Mouse (Mus musculus) limb, embryonic 14.5 days (tissue): Measurements from ENCODE around the gene Rabgap1l. TPM values are rescaled to one million over a fixed set of nuclear protein-coding genes. Genes with fewer than 3 reads are reported as not detected.

Experiments used
- ATAC-seq: fragments of 200-750 bp; cut with Nextera tagmentation; 2 replicates; pipeline ENCODE4 v1.8.0; 2017; ENCODE audit warnings: low read depth, moderate number of reproducible peaks, moderate TSS enrichment; ENCODE audit not compliant: low FRiP score
- DNase-seq: peaks from one replicate; pipeline ENCODE4 v3.0.0-alpha.2; 2015; ENCODE audit warnings: low spot score
- H3K27ac ChIP-seq: fragments of 300-500 bp; sonication (generic); replicated peaks from 2 replicates; pipeline ENCODE4 v1.5.1; 2014; ENCODE audit warnings: low read depth, mild to moderate bottlenecking, low read length, moderate library complexity, mixed read lengths
- H3K27me3 ChIP-seq: fragments of 300-500 bp; sonication (generic); 2 replicates; pipeline ENCODE4 v1.6.1; 2014; ENCODE audit warnings: low read length, mixed read lengths; ENCODE audit not compliant: control insufficient read depth, insufficient read depth
- H3K36me3 ChIP-seq: fragments of 300-500 bp; sonication (generic); 2 replicates; pipeline ENCODE4 v1.6.1; 2014; ENCODE audit warnings: mild to moderate bottlenecking, low read length, moderate library complexity, mixed read lengths; ENCODE audit not compliant: control insufficient read depth, insufficient read depth
- H3K4me1 ChIP-seq: fragments of 300-500 bp; sonication (generic); 2 replicates; pipeline ENCODE4 v1.6.1; 2014; ENCODE audit warnings: antibody characterized with exemption, low read length, mixed read lengths; ENCODE audit not compliant: control insufficient read depth, insufficient read depth
- H3K4me2 ChIP-seq: fragments of 300-500 bp; sonication (generic); replicated peaks from 2 replicates; pipeline ENCODE4 v1.6.1; 2014; ENCODE audit warnings: low read depth, mild to moderate bottlenecking, low read length, moderate library complexity; ENCODE audit not compliant: severe bottlenecking
- H3K4me3 ChIP-seq: fragments of 300-500 bp; sonication (generic); replicated peaks from 2 replicates; pipeline ENCODE4 v1.5.1; 2014; ENCODE audit warnings: low read length
- H3K9ac ChIP-seq: fragments of 300-500 bp; sonication (generic); 2 replicates; pipeline ENCODE4 v1.6.1; 2014; ENCODE audit warnings: mild to moderate bottlenecking, low read depth, low read length, moderate library complexity; ENCODE audit not compliant: severe bottlenecking
- H3K9me3 ChIP-seq: fragments of 300-500 bp; sonication (generic); 2 replicates; pipeline ENCODE4 v1.6.1; 2016; ENCODE audit warnings: low read length; ENCODE audit not compliant: control insufficient read depth
- POLR2A ChIP-seq: fragments of 200-500 bp; IDR thresholded peaks from 2 replicates; pipeline ENCODE4 v1.8.0; 2012; ENCODE audit warnings: inconsistent platforms, mild to moderate bottlenecking, moderate library complexity, borderline replicate concordance; ENCODE audit not compliant: insufficient read depth, insufficient read length; ENCODE audit errors: extremely low read depth
- WGBS: fragments of 180-500 bp; shearing (Covaris S2); extraction: QIAGEN DNeasy Blood & Tissue Kit; methylation state at CpG from one replicate; pipeline ENCODE4 v1.1.7; 2014; 5-methylcytosine and 5-hydroxymethylcytosine counted together
- polyA plus RNA-seq, 2 experiments: library from polyadenylated mRNA; depleted of rRNA in 1 of 2; stranded (reverse) in 1 of 2; unstranded in 1 of 2; fragments of >200 nt; fragmentation: Nextera tagmentation in 1 of 2; extraction: Ambion mirVana in 1 of 2; gene quantifications; 2 replicates each; pipeline versions ENCODE4 v1.2.1 to v1.2.3; 2012 to 2014

The Rabgap1l gene
- polyA plus RNA-seq, 2 experiments, result 13.3 to 19.3 TPM

GRCm38 (mm10) chr1:160399428-160399827, 393.6 kb downstream of the Rabgap1l start:
- H3K36me3 ChIP-seq, result no peaks in the 10 kb centered on the region
- TF ChIP-seq POLR2A, result no peak
- H3K27me3 ChIP-seq, result no peaks in the 10 kb centered on the region
- DNase-seq (peak; percentile 76), ATAC-seq (no peak)
- H3K9ac ChIP-seq, result no peak overlapping the region
- H3K4me3 ChIP-seq, result no peak overlapping the region
- no peak overlapping the region for H3K4me2 ChIP-seq
- H3K27ac ChIP-seq, result no peak overlapping the region
- no peaks in the 10 kb centered on the region for H3K4me1 ChIP-seq
- no peaks in the 10 kb centered on the region for H3K9me3 ChIP-seq

DNA sequence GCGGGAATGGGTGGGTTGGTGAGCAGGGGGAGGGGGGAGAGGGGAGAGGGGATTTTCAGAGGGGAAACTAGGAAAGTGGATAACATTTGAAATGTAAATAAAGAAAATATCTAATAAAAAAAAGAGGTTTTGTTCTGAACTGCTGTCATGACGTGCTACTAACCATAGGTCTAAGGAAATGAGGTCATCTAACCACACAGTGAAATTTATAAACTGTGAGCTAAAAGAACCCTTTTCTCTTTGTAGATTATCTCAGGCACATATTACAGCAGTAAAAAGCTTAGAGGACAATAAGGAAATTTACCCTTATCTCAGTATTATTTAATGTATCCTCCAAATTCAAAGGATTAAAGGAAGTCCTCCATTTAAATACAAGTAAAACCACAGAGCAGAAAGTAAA, 396.0 kb downstream of the Rabgap1l start:
- DNase-seq (no peak), ATAC-seq (no peak)
- Histone ChIP-seq H3K9ac (no peak overlapping the region), H3K4me3 (no peak overlapping the region), H3K9me3 (no peaks in the 10 kb centered on the region), H3K27me3 (no peaks in the 10 kb centered on the region), H3K4me2 (no peak overlapping the region), H3K36me3 (no peaks in the 10 kb centered on the region), H3K27ac (no peak overlapping the region), H3K4me1 (no peaks in the 10 kb centered on the region)
- no peak for TF ChIP-seq POLR2A
- WGBS, result 57% methylated on average over 2 of the region's 2 CpGs

DNA sequence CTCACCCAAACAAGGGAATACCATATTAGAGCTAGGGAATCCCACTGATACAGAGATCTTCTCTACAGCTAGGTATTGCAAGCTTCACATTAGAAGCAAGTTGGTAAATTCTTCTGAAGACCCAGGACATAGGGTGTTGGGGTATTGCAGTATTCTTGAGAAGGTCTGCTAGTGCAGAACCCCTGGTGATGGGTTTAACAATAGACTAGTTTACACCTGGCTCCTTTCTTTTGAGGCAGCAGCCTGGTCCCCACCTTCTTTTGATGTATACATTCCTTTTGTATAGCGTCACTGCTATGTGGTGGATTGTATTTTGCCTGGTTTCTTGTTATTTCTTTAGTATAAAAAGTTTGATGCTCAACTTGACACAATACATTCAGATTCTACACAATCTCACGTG, 405.6 kb downstream of the Rabgap1l start:
- WGBS, result 59% methylated on average over 2 of the region's 2 CpGs

DNA sequence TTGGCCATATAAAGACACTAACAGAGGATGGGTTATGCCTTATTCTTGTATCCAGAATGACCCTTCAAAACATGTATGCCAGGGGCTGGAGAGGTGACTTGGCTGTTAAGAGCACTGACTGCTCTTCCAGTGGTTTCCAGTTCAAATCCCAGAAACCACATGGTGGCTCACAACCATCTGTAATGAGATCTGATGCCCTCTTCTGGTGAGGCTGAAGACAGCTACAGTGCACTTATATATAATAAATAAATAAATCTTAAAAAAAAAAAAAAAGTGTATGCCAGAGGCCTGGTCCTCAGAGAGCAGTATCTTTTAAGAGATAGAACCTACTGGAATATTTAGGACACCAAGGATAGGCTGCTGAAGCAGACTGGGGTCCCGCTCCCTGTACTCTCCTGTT, 414.6 kb downstream of the Rabgap1l start:
- H3K4me3 ChIP-seq, result no peak overlapping the region
- no peaks in the 10 kb centered on the region for H3K36me3 ChIP-seq
- no peak overlapping the region for H3K9ac ChIP-seq
- H3K27ac ChIP-seq, result no peak overlapping the region
- WGBS, result 96% methylated on average over 1 of the region's 1 CpGs
- no peak overlapping the region for H3K4me2 ChIP-seq
- TF ChIP-seq POLR2A, result no peak
- 0 out of 2 replicates have a peak, but pooled peaks cover 4% of the 10 kb centered on the region for H3K4me1 ChIP-seq
- DNase-seq, result no peak
- no peaks in the 10 kb centered on the region for H3K9me3 ChIP-seq
- H3K27me3 ChIP-seq, result no peaks in the 10 kb centered on the region
- no peak for ATAC-seq

More for the DNA sequence above, 405.6 kb downstream of the Rabgap1l start:
- Histone ChIP-seq H3K4me1 (no peaks in the 10 kb centered on the region), H3K27me3 (no peaks in the 10 kb centered on the region), H3K9me3 (no peaks in the 10 kb centered on the region), H3K36me3 (no peaks in the 10 kb centered on the region), H3K4me2 (no peak overlapping the region), H3K9ac (no peak overlapping the region), H3K4me3 (no peak overlapping the region), H3K27ac (no peak overlapping the region)
- TF ChIP-seq POLR2A, result no peak
- no peak for ATAC-seq
- DNase-seq, result no peak

GRCm38 (mm10) chr1:160377337-160378336, 415.4 kb downstream of the Rabgap1l start:
- Histone ChIP-seq H3K4me3 (no peak overlapping the region), H3K27ac (no peak overlapping the region), H3K9me3 (no peaks in the 10 kb centered on the region), H3K4me1 (0 out of 2 replicates have a peak, but pooled peaks cover 4% of the 10 kb centered on the region), H3K36me3 (no peaks in the 10 kb centered on the region), H3K9ac (no peak overlapping the region), H3K27me3 (no peaks in the 10 kb centered on the region), H3K4me2 (0 out of 2 replicates have a peak overlapping the region, but pooled peaks have one; percentile 4)
- no peak for TF ChIP-seq POLR2A
- WGBS, result 37% methylated on average over 10 of the region's 10 CpGs
- DNase-seq (peak; percentile 56), ATAC-seq (peak; percentile 87)
